Mouse (Mus musculus) heart, postnatal 0 days (tissue): ENCODE results near the gene Atrip. TPM values are rescaled to one million over a fixed set of nuclear protein-coding genes. Genes with fewer than 3 reads are reported as not detected.

Experiments
- ATAC-seq: fragments of 200-750 bp; cut with Nextera tagmentation; 2 replicates; pipeline ENCODE4 v1.8.0; 2017; ENCODE audit warnings: low read depth, moderate number of reproducible peaks, moderate library complexity; ENCODE audit not compliant: insufficient read depth
- DNase-seq: peaks from one replicate; pipeline ENCODE4 v3.0.0-alpha.2; 2016; ENCODE audit warnings: low spot score
- H3K27ac ChIP-seq: fragments of 300-500 bp; sonication (generic); 2 replicates; pipeline ENCODE4 v1.5.1; 2014; ENCODE audit warnings: low read depth, mild to moderate bottlenecking
- H3K27me3 ChIP-seq: fragments of 300-500 bp; sonication (generic); 2 replicates; pipeline ENCODE4 v1.6.1; 2014; ENCODE audit warnings: low read length, mixed read lengths; ENCODE audit not compliant: control insufficient read depth, insufficient read depth
- H3K36me3 ChIP-seq: fragments of 300-500 bp; sonication (generic); replicated peaks from 2 replicates; pipeline ENCODE4 v1.6.1; 2014; ENCODE audit warnings: low read length, mixed read lengths; ENCODE audit not compliant: control insufficient read depth, insufficient read depth
- H3K4me1 ChIP-seq: fragments of 300-500 bp; sonication (generic); 2 replicates; pipeline ENCODE4 v1.6.1; 2014; ENCODE audit warnings: antibody characterized with exemption; ENCODE audit not compliant: control insufficient read depth, insufficient read depth
- H3K4me2 ChIP-seq: fragments of 300-500 bp; sonication (generic); 2 replicates; pipeline ENCODE4 v1.6.1; 2014; ENCODE audit warnings: low read depth, mild to moderate bottlenecking, low read length, moderate library complexity
- H3K4me3 ChIP-seq: fragments of 300-500 bp; sonication (generic); 2 replicates; pipeline ENCODE4 v1.5.1; 2014; ENCODE audit warnings: low read depth, low read length
- H3K9ac ChIP-seq: fragments of 300-500 bp; sonication (generic); replicated peaks from 2 replicates; pipeline ENCODE4 v1.6.1; 2014; ENCODE audit warnings: low read depth, low read length, mixed read lengths
- H3K9me3 ChIP-seq: fragments of 300-500 bp; sonication (generic); replicated peaks from 2 replicates; pipeline ENCODE4 v1.6.1; 2016; ENCODE audit warnings: low read length; ENCODE audit not compliant: control insufficient read depth
- CTCF ChIP-seq: IDR thresholded peaks from 2 replicates; pipeline ENCODE4 v1.5.1; 2016; ENCODE audit warnings: antibody characterized with exemption, control low read depth, low read depth
- EP300 ChIP-seq: IDR thresholded peaks from 2 replicates; pipeline ENCODE4 v1.6.1; 2016; ENCODE audit warnings: antibody characterized with exemption, low read depth
- WGBS: fragments of 180-500 bp; shearing (Covaris S2); extraction: QIAGEN DNeasy Blood & Tissue Kit; methylation state at CpG from one replicate; pipeline ENCODE4 v1.1.7; 2014; 5-methylcytosine and 5-hydroxymethylcytosine counted together
- polyA plus RNA-seq: library from polyadenylated mRNA; unstranded; fragments of >200 nt; fragmentation: Nextera tagmentation; extraction: Ambion mirVana; gene quantifications from 2 replicates; pipeline ENCODE4 v1.2.1, GENCODE M21; 2015
- total RNA-seq: library from RNA; depleted of rRNA; stranded (reverse); fragments of >200 nt; gene quantifications from 2 replicates; pipeline ENCODE4 v1.2.3, GENCODE M21; 2014; ENCODE audit warnings: low replicate concordance

Gene Atrip
- total and polyA plus RNA-seq, 2 experiments from 2014 or later: 11.7 to 17.1 TPM

GRCm38 (mm10) chr9:109054712-109055111, 19.2 kb downstream of the Atrip start:
- Histone ChIP-seq H3K27ac (peak overlapping the region; percentile 83), H3K4me3 (peak overlapping the region; percentile 33), H3K4me2 (peak overlapping the region; percentile 55), H3K27me3 (no peaks in the 10 kb centered on the region), H3K4me1 (0 out of 2 replicates have a peak, but pooled peaks cover 16% of the 10 kb centered on the region), H3K9me3 (no peaks in the 10 kb centered on the region), H3K9ac (peak overlapping the region; percentile 3), H3K36me3 (peaks cover 43% of the 10 kb centered on the region)
- 6% methylated on average over 6 of the region's 7 CpGs for WGBS
- DNase-seq (peak; percentile 85), ATAC-seq (peak; percentile 71)
- TF ChIP-seq CTCF (no peak), EP300 (no peak)

- Histone ChIP-seq H3K4me3 (no peak overlapping the region), H3K27ac (peak overlapping the region; percentile 83), H3K4me2 (no peak overlapping the region), H3K9ac (no peak overlapping the region), H3K4me1 (0 out of 2 replicates have a peak, but pooled peaks cover 16% of the 10 kb centered on the region), H3K27me3 (no peaks in the 10 kb centered on the region), H3K36me3 (peaks cover 43% of the 10 kb centered on the region), H3K9me3 (no peaks in the 10 kb centered on the region)
- 79% methylated on average over 6 of the region's 6 CpGs for WGBS
- no peak for ATAC-seq
- TF ChIP-seq EP300 (no peak), CTCF (no peak)
- no peak for DNase-seq
Measured at GRCm38 (mm10) chr9:109053851-109054250, 20.1 kb downstream of the Atrip start.

- no peak overlapping the region for H3K27ac ChIP-seq
- H3K36me3 ChIP-seq: peaks cover 44% of the 10 kb centered on the region
- no peak overlapping the region for H3K9ac ChIP-seq
- no peaks in the 10 kb centered on the region for H3K9me3 ChIP-seq
- no peak overlapping the region for H3K4me2 ChIP-seq
- no peak overlapping the region for H3K4me3 ChIP-seq
- ATAC-seq (no peak), DNase-seq (no peak)
- no peak for TF ChIP-seq EP300
- no peak for TF ChIP-seq CTCF
- H3K4me1 ChIP-seq: 0 out of 2 replicates have a peak, but pooled peaks cover 11% of the 10 kb centered on the region
- WGBS: 77% methylated on average over 3 of the region's 3 CpGs
- no peaks in the 10 kb centered on the region for H3K27me3 ChIP-seq
Measured at GRCm38 (mm10) chr9:109053366-109053765, 20.6 kb downstream of the Atrip start.

GRCm38 (mm10) chr9:109052490-109053260, 21.2 kb downstream of the Atrip start:
- TF ChIP-seq EP300 (no peak), CTCF (no peak)
- H3K9ac ChIP-seq: no peak overlapping the region
- H3K4me1 ChIP-seq: 0 out of 2 replicates have a peak, but pooled peaks cover 5% of the 10 kb centered on the region
- no peaks in the 10 kb centered on the region for H3K27me3 ChIP-seq
- H3K36me3 ChIP-seq: peaks cover 41% of the 10 kb centered on the region
- ATAC-seq (no peak), DNase-seq (no peak)
- no peak overlapping the region for H3K27ac ChIP-seq
- no peak overlapping the region for H3K4me2 ChIP-seq
- WGBS: 88% methylated on average over 9 of the region's 9 CpGs
- H3K9me3 ChIP-seq: no peaks in the 10 kb centered on the region
- H3K4me3 ChIP-seq: no peak overlapping the region

DNA sequence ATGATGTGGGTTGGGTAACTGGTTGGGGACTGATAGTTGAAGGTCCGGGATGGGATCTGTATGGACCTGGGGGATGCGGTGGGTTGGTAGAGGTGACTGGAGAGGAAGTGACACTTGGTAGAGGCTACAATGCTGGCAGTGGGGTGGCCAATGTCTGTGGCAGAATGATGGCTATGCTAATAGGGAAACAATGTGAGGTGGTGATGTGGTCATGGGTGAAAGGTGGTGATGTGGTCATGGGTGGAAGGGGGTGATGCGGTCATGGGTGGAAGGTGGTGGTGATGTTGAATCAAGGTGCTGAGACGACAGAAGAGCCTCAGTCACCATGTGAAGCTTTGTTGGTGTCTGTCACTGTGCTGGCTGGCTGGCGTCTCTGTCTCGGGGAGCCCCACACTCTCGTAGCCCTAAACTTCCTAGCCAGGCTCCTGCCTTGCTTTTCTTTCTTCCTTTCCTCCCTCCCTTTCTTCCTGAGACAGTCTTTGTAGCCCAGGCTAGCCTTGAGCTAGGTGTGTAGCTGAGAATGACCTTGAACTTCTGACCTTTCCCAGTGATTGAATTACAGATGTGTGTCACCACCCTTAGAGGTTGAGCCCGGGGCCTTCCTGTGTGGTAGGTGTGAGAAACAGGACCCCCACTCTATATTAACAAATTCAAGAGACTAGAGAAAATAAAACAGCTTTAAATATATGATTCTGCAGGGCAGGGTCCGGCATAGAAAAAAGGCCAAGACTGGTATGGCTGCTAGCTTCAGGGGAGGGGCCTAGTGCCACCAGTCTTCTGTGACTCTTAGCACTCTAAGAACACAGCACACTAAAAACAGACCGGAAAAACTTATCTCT, 22.1 kb downstream of the Atrip start:
- no peak for TF ChIP-seq EP300
- TF ChIP-seq CTCF: no peak
- H3K4me2 ChIP-seq: no peak overlapping the region
- H3K9ac ChIP-seq: no peak overlapping the region
- H3K4me3 ChIP-seq: no peak overlapping the region
- no peak for DNase-seq
- no peaks in the 10 kb centered on the region for H3K9me3 ChIP-seq
- peaks cover 33% of the 10 kb centered on the region for H3K36me3 ChIP-seq
- ATAC-seq: no peak
- 82% methylated on average over 10 of the region's 10 CpGs for WGBS
- no peak overlapping the region for H3K27ac ChIP-seq
- 0 out of 2 replicates have a peak, but pooled peaks cover 5% of the 10 kb centered on the region for H3K4me1 ChIP-seq
- no peaks in the 10 kb centered on the region for H3K27me3 ChIP-seq
